Mouse (Mus musculus) stomach, postnatal 0 days (tissue): ENCODE data around the gene Vma21.

Experiments used
- CTCF ChIP-seq: IDR thresholded peaks from 2 replicates; pipeline ENCODE4 v1.5.1; 2016; ENCODE audit warnings: antibody characterized with exemption, low read depth, mild to moderate bottlenecking, moderate library complexity
- EP300 ChIP-seq: optimal IDR thresholded peaks from 2 replicates; pipeline ENCODE3; 2016; ENCODE audit warnings: antibody characterized with exemption

DNA sequence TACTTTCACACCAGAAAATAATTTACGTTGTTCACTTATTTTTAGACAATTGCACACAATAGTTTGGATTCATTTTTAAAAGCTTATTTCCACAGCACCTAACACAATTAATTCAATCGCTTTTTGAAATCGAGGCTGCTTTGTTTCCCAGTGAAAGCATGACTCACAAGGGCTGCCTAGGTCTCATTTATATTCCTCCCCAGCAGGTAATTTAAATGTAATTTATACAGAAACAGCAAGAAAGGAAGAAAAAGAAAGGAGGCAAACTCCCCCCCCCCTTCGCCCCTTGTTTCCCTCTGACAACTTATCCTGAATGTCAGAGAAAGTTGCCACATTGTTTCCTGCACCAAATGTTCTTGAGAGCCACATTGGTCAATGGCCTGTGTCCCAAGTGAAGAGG lies 23.2 kb downstream of the Vma21 start:
- TF ChIP-seq CTCF, result no peak
- TF ChIP-seq EP300, result no peak
